Mouse (Mus musculus) lung, embryonic 15.5 days (tissue): Measurements from ENCODE around the gene Gm9945. TPM values are rescaled to one million over a fixed set of nuclear protein-coding genes. Genes with fewer than 3 reads are reported as not detected.

Experiments used
- ATAC-seq: fragments of 200-750 bp; cut with Nextera tagmentation; 2 replicates; pipeline ENCODE4 v1.8.0; 2017; ENCODE audit warnings: moderate number of reproducible peaks, borderline replicate concordance; ENCODE audit not compliant: low FRiP score, low TSS enrichment; ENCODE audit errors: extremely low read depth
- H3K27ac ChIP-seq: fragments of 300-500 bp; sonication (generic); 2 replicates; pipeline ENCODE4 v1.5.1; 2015; ENCODE audit warnings: moderate library complexity, mild to moderate bottlenecking, inconsistent platforms
- H3K27me3 ChIP-seq: fragments of 300-500 bp; sonication (generic); 2 replicates; pipeline ENCODE4 v1.6.1; 2015; ENCODE audit warnings: inconsistent platforms
- H3K36me3 ChIP-seq: fragments of 300-500 bp; sonication (generic); 2 replicates; pipeline ENCODE4 v1.6.1; 2015; ENCODE audit warnings: inconsistent platforms
- H3K4me1 ChIP-seq: fragments of 300-500 bp; sonication (generic); 2 replicates; pipeline ENCODE4 v1.6.1; 2015; ENCODE audit warnings: inconsistent platforms
- H3K4me2 ChIP-seq: fragments of 300-500 bp; sonication (generic); 2 replicates; pipeline ENCODE4 v1.6.1; 2015; ENCODE audit warnings: inconsistent platforms, mild to moderate bottlenecking, moderate library complexity
- H3K4me3 ChIP-seq: fragments of 300-500 bp; sonication (generic); 2 replicates; pipeline ENCODE4 v1.5.1; 2015; ENCODE audit warnings: mild to moderate bottlenecking, inconsistent platforms
- H3K9ac ChIP-seq: fragments of 300-500 bp; sonication (generic); 2 replicates; pipeline ENCODE4 v1.6.1; 2015; ENCODE audit warnings: inconsistent platforms
- H3K9me3 ChIP-seq: fragments of 300-500 bp; sonication (generic); 2 replicates; pipeline ENCODE4 v1.6.1; 2016; ENCODE audit warnings: inconsistent platforms
- WGBS: fragments of 180-500 bp; shearing (Covaris S2); methylation state at CpG from one replicate; pipeline ENCODE4 v1.1.7; 2015; 5-methylcytosine and 5-hydroxymethylcytosine counted together
- polyA plus RNA-seq: library from polyadenylated mRNA; unstranded; fragments of >200 nt; fragmentation: Nextera tagmentation; extraction: Ambion mirVana; gene quantifications from 2 replicates; pipeline ENCODE4 v1.2.1, GENCODE M21; 2015

The Gm9945 gene
- polyA plus RNA-seq, 1 experiment from 2014 or later, result not detected

- WGBS, result 69% methylated on average over 1 of the region's 1 CpGs
- no peak for ATAC-seq
- H3K27me3 ChIP-seq, result no peaks in the 10 kb centered on the region
- no peaks in the 10 kb centered on the region for H3K36me3 ChIP-seq
- no peak overlapping the region for H3K27ac ChIP-seq
- H3K9ac ChIP-seq, result no peak overlapping the region
- H3K4me2 ChIP-seq, result no peak overlapping the region
- no peaks in the 10 kb centered on the region for H3K9me3 ChIP-seq
- H3K4me1 ChIP-seq, result no peaks in the 10 kb centered on the region
- H3K4me3 ChIP-seq, result no peak overlapping the region
These were observed 31.4 kb upstream of the Gm9945 start for GRCm38 (mm10) chr11:53448529-53448928.

GRCm38 (mm10) chr11:53450070-53450705 lies 29.8 kb upstream of the Gm9945 start:
- Histone ChIP-seq H3K4me3 (no peak overlapping the region), H3K4me1 (no peaks in the 10 kb centered on the region), H3K9me3 (no peaks in the 10 kb centered on the region), H3K27ac (no peak overlapping the region), H3K9ac (no peak overlapping the region), H3K4me2 (no peak overlapping the region), H3K36me3 (no peaks in the 10 kb centered on the region), H3K27me3 (no peaks in the 10 kb centered on the region)
- no peak for ATAC-seq
- 19% methylated on average over 15 of the region's 15 CpGs for WGBS

GRCm38 (mm10) chr11:53451361-53451760 lies 28.6 kb upstream of the Gm9945 start:
- Histone ChIP-seq H3K9me3 (no peaks in the 10 kb centered on the region), H3K4me1 (peaks cover 2% of the 10 kb centered on the region; the same call in 1 of the 2 replicates), H3K27me3 (no peaks in the 10 kb centered on the region), H3K9ac (no peak overlapping the region), H3K4me2 (no peak overlapping the region), H3K36me3 (no peaks in the 10 kb centered on the region), H3K27ac (no peak overlapping the region), H3K4me3 (no peak overlapping the region)
- WGBS, result 50% methylated on average over 2 of the region's 2 CpGs
- no peak for ATAC-seq

- no peaks in the 10 kb centered on the region for H3K36me3 ChIP-seq
- no peak for ATAC-seq
- H3K9me3 ChIP-seq, result no peaks in the 10 kb centered on the region
- H3K4me3 ChIP-seq, result no peak overlapping the region
- H3K4me1 ChIP-seq, result peaks cover 5% of the 10 kb centered on the region
- H3K4me2 ChIP-seq, result no peak overlapping the region
- WGBS, result 93% methylated on average over 9 of the region's 9 CpGs
- H3K27me3 ChIP-seq, result no peaks in the 10 kb centered on the region
- H3K9ac ChIP-seq, result no peak overlapping the region
- no peak overlapping the region for H3K27ac ChIP-seq
These were observed 27.6 kb upstream of the Gm9945 start for GRCm38 (mm10) chr11:53452396-53452795.

GRCm38 (mm10) chr11:53453031-53453430 lies 26.9 kb upstream of the Gm9945 start:
- H3K4me2 ChIP-seq, result no peak overlapping the region
- 59% methylated on average over 5 of the region's 5 CpGs for WGBS
- no peak for ATAC-seq
- H3K4me1 ChIP-seq, result peaks cover 5% of the 10 kb centered on the region
- no peak overlapping the region for H3K27ac ChIP-seq
- no peaks in the 10 kb centered on the region; the same call in 1 of the 2 replicates for H3K27me3 ChIP-seq
- no peaks in the 10 kb centered on the region for H3K9me3 ChIP-seq
- H3K4me3 ChIP-seq, result no peak overlapping the region
- H3K9ac ChIP-seq, result no peak overlapping the region
- H3K36me3 ChIP-seq, result no peaks in the 10 kb centered on the region

GRCm38 (mm10) chr11:53456474-53457371 lies 23.2 kb upstream of the Gm9945 start, which contains the start of the genes Gm10447 and Shroom1:
TSS of gene Gm10447 (minus strand) at chr11:53457110.
TSS of gene Shroom1 (plus strand) at chr11:53457205.
- peak; percentile 89 for ATAC-seq
- Histone ChIP-seq H3K36me3 (no peaks in the 10 kb centered on the region), H3K9ac (peak within 1 kb of the TSS; percentile 59), H3K4me2 (peak within 1 kb of the TSS; percentile 91), H3K4me1 (peaks cover 5% of the 10 kb centered on the region), H3K27ac (no peak within 1 kb of the TSS), H3K4me3 (peak within 1 kb of the TSS; percentile 49), H3K9me3 (no peaks in the 10 kb centered on the region), H3K27me3 (peaks cover 11% of the 10 kb centered on the region; the same call in 1 of the 2 replicates)
- WGBS, result 3% methylated on average over 42 of the region's 42 CpGs

GRCm38 (mm10) chr11:53457372-53457954 lies 22.5 kb upstream of the Gm9945 start:
- H3K27ac ChIP-seq, result no peak overlapping the region
- peak overlapping the region; percentile 59 for H3K9ac ChIP-seq
- WGBS, result 7% methylated on average over 29 of the region's 29 CpGs
- no peaks in the 10 kb centered on the region for H3K9me3 ChIP-seq
- peak overlapping the region; percentile 49 for H3K4me3 ChIP-seq
- H3K36me3 ChIP-seq, result no peaks in the 10 kb centered on the region
- H3K27me3 ChIP-seq, result peaks cover 19% of the 10 kb centered on the region
- peaks cover 5% of the 10 kb centered on the region for H3K4me1 ChIP-seq
- peak overlapping the region; percentile 91 for H3K4me2 ChIP-seq
- peak; percentile 46; the same call in 1 of the 2 replicates for ATAC-seq

GRCm38 (mm10) chr11:53458996-53459395 lies 21.0 kb upstream of the Gm9945 start:
- WGBS, result 64% methylated on average over 3 of the region's 3 CpGs

GRCm38 (mm10) chr11:53460192-53460591 lies 19.8 kb upstream of the Gm9945 start:
- Histone ChIP-seq H3K27me3 (peaks cover 46% of the 10 kb centered on the region), H3K4me2 (no peak overlapping the region), H3K27ac (no peak overlapping the region), H3K9ac (no peak overlapping the region), H3K36me3 (no peaks in the 10 kb centered on the region), H3K4me3 (no peak overlapping the region), H3K4me1 (peaks cover 14% of the 10 kb centered on the region), H3K9me3 (no peaks in the 10 kb centered on the region)
- WGBS, result 66% methylated on average over 3 of the region's 3 CpGs
- ATAC-seq, result no peak

More at GRCm38 (mm10) chr11:53458996-53459395, 21.0 kb upstream of the Gm9945 start:
- H3K4me2 ChIP-seq, result no peak overlapping the region
- H3K9ac ChIP-seq, result no peak overlapping the region
- no peaks in the 10 kb centered on the region for H3K36me3 ChIP-seq
- peaks cover 34% of the 10 kb centered on the region for H3K27me3 ChIP-seq
- no peak for ATAC-seq
- no peak overlapping the region for H3K4me3 ChIP-seq
- no peak overlapping the region for H3K27ac ChIP-seq
- H3K4me1 ChIP-seq, result peaks cover 14% of the 10 kb centered on the region
- H3K9me3 ChIP-seq, result no peaks in the 10 kb centered on the region

GRCm38 (mm10) chr11:53461727-53462126 lies 18.2 kb upstream of the Gm9945 start:
- Histone ChIP-seq H3K36me3 (no peaks in the 10 kb centered on the region), H3K27me3 (peaks cover 60% of the 10 kb centered on the region), H3K4me3 (no peak overlapping the region), H3K9ac (no peak overlapping the region), H3K4me2 (no peak overlapping the region), H3K4me1 (peaks cover 16% of the 10 kb centered on the region), H3K27ac (no peak overlapping the region), H3K9me3 (no peaks in the 10 kb centered on the region)
- 27% methylated on average over 5 of the region's 5 CpGs for WGBS
- ATAC-seq, result no peak

GRCm38 (mm10) chr11:53463551-53464424 lies 16.2 kb upstream of the Gm9945 start:
- peak overlapping the region; percentile 90 for H3K4me2 ChIP-seq
- no peak overlapping the region for H3K27ac ChIP-seq
- peaks cover 17% of the 10 kb centered on the region for H3K4me1 ChIP-seq
- 0 out of 2 replicates have a peak overlapping the region, but pooled peaks have one; percentile 6 for H3K9ac ChIP-seq
- H3K4me3 ChIP-seq, result peak overlapping the region; percentile 43
- WGBS, result 5% methylated on average over 54 of the region's 55 CpGs
- no peaks in the 10 kb centered on the region for H3K9me3 ChIP-seq
- ATAC-seq, result no peak
- peaks cover 78% of the 10 kb centered on the region for H3K27me3 ChIP-seq
- H3K36me3 ChIP-seq, result no peaks in the 10 kb centered on the region
